Mouse (Mus musculus) embryo, embryonic 10.5 days (tissue): ENCODE measurements at regions not wholly inside any gene's neighbourhood (a gene's known extent, or its start where the extent isn't known, plus 50 kb on each side); places are given as distances from the start of the nearest gene placed in this dataset.

Experiments
- DNase-seq: peaks from one replicate; pipeline ENCODE4 v3.0.0-alpha.2; 2015; ENCODE audit warnings: low spot score

DNA sequence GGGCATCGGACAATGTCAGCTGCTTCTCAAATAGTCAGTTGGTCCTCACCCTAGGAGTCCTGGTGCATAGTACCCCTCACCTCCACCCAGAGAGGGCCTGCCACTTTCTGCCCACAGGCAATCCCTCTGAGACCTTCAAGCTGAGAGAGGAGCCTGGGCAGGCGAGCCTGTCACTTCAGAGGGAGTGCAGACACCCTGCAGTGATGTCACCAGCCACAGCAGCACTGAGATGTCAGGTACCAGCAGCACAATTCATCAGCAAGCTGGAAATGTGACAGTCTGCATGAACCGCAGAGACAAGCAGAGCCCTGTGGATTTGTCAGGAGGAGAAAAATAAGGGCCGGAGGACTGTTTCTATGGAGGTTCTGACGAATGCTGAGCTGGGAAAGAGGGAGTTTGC lies 324.3 kb downstream of the Qk start:
- DNase-seq = no peak

DNA sequence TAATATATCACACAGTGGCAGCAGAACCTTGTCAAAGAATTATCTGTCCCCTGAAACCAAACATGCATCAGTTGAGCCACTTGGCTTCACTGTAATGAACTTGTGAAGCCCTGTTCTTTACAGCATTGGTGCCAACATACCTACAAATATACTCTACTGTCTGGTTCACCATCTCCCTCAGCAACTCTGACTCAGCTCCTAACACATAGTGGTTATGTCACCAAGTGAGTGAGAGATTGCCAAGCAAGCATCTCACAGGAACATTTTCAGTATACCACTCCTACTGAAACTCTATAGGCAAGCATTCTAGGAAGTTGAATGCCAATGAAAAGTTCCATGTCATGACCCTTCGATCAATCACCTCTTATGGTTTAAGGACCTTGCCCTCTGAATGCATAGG lies 321.2 kb upstream of the Pabpc6 start:
- no peak for DNase-seq

DNA sequence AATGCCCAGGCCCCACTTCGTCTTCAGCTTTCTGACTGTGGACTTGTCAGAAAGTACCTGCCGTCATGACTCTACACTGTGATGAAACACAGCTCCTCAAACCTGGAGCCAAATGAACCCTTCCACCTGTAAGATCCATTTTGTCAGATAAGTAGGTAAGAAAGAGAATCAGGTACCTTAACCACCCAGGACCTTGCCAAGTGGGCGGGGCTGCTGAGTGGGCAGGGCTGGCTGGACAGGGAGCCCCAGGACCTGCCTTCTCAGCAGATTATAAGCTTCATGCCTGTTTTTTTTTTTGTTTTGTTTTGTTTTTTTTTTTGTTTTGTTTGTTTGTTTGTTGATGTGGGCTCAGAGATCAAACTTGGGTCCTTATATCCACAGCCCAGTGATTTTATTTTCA lies 311.8 kb upstream of the Pabpc6 start:
- DNase-seq = no peak

DNA sequence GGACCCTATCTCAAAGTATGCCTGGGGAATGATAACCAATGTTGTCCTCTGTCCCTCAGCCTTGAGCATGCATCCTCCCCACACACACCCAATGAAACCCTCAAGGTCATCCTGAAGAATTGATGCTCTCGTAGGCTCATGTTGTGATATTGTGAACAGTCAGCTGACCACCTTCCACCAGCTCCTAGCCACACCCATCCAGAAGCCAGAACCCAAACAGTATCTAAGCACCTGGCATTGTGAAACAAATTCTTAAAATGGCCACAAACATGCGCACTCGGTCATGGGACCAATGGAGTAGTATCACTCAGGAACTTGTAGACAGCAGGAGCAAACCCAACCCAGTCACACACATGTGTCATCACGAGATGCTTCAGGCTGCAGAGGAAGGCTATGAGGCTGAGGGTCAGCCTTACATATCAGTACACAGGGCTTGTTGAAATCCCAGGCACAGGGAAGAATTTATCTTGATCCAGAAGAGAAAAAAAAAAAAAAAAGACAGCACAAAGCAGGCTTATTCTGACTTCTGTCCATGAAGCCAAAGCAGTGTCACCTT lies 307.4 kb upstream of the Pabpc6 start:
- DNase-seq = no peak

DNA sequence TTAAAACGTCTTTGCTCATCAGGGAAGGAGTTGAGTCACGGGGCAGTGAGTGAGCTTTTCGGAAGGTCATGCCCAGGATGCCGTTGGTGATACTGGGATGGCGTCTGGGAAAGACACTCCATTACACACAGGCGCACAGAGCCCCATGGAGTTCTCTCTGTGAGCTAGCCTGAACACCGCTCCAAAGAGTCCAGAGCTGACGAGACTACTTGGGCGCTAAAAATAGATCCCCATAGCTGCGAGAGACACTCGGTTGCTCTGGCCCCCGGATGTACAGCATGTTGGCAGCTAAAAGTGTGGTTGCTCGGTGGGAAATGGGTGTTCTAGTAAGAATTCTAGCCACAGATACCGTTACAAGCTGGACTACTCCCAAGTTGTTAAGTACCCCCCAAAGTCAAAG lies 306.5 kb upstream of the Pabpc6 start:
- no peak for DNase-seq

DNA sequence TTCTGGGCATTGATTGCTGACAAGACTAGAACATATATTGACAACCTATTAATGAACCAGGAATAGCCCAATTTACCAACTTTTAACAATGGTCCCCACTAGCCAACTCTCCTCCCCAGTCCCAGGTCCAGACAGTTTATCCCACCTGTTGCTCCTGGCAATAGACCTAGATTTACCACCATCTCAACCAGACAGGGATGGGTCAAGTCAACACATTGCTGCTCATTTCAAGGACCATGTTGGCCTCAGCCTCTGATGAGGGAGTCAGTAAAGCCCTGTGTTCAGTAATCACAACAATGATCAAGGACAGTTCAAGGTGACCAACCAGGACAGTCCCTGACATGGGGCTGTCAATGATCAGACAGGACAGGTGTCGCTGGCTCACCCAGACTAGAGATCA lies 305.6 kb upstream of the Pabpc6 start:
- DNase-seq = no peak

DNA sequence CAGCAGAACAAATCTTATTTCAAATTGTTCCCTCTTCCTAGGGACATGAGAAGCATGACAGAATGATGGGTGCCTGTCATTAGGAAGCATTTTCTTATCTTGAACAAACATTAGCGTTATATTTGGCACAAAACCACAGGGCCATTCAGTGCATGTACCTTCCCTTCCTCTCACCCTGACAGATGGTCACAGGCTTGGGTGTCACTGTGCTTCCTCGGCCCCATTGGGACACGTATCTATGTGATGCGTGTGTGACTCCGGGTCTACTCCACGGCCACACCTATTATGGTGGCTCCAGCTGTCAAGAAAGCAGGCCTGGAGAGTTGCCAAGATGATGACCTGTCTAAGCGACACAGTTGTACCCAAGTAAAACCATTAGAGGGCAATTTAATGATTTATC lies 298.5 kb upstream of the Pabpc6 start:
- no peak for DNase-seq

DNA sequence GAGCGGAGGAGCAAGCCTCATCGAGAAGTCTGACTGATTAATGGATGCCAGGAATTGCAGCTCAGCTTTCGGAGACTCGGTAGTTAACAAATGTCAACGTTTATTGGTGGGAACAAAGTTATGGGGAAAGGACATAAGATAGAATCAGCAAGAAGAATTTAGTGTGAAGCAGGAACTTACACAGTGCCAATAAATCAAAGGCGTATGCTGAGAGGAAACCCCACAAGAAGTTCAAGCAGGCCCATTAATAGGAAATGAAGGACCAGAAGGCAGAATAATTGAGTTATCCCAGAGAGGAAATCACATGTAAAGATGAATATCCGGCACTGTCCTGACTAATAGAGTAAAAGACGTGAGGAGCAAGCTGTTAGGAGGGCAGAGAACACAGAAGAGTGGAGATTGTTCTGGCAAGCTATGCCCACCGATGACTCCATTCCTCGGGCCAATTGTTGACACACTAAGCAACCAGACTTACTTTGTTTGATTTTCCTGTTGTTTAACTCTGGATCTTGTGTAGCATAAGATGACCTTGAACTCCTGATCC lies 293.4 kb upstream of the Pabpc6 start:
- no peak for DNase-seq

DNA sequence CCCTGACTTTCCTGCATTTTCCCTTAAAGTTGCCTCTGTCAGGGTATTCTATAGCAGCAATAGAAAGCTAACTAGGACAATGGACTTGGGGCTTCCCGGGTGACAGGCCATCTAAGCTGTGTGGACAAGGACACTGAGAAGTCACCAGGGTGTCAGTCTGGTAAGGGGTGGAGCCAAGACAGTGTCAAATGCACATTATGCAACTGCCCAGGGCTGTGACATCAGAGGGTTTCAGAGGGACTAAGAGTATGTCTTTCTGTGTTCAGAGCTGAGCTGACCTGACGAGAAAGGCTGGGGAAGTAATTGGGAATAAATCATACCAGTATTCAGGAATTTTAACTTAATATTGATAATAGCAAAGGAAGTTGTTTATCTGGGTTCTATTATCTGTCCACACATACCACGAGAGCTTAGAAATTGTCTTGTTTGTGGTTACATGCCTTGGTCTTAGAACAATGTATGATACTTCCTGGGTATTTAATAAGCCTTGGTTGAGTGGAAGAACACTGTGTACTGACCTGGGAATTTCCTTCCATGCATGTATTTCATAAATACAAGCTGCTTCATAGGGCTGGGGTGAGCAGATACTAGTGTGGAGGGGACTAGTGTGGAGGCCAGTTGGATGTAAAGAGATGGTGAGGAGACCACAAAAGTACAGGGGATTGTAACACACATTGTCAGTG lies 279.6 kb upstream of the Pabpc6 start:
- no peak for DNase-seq

DNA sequence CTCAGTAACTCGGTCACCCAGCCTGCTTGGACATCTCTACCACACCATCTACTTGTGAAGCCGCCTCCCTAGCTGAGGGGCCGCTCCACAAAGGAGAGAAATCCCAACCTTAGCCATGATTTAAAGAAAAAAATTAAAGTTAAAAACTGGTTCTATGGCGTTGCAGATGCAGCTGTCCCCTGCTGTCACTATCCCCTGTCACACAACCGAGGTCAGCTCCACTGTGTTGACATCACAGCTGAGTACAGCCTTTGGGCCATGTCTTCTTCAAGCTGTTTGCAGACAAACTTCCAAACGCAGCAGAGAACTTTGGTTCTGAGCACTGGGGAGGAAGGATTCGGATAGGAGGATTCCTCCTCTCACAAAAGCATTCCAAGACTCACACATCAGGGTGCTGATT lies 278.1 kb upstream of the Pabpc6 start:
- DNase-seq = no peak

DNA sequence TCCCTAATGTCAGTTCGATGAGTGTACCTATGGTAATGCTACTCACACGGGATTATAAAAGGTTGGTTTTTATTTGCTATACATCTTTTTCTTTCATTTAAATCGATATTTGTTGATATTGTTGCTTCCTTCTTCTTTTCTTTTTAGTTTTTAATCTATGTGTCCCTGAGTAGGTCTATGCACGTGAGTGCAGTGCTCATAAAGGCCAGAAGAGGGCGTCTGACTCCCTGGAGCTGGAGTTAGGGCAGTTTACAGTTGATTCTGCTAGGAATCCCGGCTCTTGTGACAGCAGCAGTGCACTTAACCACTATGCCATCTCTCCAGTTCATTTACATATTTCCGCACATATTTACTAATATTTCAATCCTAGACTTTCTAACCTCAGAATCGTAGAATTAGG lies 275.0 kb upstream of the Pabpc6 start:
- DNase-seq = no peak

DNA sequence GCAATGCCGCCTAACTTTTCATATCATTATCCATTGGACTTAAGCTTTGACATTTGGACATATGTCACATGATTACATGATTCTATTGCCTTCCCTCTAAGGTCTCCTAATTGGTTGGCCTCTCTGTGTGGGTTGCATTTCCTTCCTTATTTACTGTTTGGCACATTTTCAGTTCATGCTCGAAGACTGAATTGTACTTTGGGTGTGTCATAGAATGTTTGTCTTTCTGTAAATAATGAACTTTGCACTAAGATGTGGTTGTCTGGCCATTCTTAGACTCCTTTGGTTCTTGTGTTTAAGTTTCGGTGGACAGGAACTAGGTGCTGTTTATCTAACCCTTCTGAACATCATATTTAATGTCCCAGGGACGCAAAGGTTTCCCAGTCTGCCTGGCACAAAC lies 272.7 kb upstream of the Pabpc6 start:
- no peak for DNase-seq

DNA sequence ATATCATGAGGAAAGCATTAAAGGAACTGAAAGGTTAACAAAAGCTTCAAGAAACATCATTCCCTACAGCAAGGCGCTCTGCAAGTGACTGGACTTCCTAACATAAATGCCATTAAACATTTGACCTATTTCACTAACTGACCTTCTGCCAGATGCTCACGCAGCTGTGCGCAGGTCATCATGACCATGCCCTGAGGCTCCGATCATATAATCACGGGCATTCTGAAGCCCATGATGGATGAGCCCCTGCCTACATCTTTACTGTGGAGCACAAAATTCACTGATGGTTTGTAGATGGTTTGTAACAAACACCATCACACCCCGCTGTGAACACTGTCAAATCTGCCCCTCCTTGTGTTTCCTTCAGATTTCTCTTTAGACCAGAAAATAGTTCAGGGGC lies 270.1 kb upstream of the Pabpc6 start:
- DNase-seq = peak; percentile 53

DNA sequence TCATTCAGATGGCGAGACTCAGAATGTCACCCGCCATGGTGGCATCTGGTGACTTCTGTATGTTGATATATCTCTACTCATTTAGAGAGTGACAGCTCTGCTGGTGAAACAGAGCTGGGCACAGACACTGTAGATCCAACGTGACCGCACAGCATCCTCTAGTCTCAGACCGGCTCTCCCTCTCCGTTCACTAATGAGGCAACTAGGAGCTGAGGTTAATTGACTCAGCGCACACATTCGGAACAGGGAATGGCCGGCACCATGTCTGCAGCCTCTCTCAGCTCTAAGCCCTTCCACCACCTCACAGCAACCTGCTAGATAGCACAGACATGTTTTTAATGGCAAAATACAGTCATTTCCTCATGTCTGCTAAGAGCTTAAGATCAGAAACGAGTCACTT lies 268.9 kb upstream of the Pabpc6 start:
- no peak for DNase-seq

DNA sequence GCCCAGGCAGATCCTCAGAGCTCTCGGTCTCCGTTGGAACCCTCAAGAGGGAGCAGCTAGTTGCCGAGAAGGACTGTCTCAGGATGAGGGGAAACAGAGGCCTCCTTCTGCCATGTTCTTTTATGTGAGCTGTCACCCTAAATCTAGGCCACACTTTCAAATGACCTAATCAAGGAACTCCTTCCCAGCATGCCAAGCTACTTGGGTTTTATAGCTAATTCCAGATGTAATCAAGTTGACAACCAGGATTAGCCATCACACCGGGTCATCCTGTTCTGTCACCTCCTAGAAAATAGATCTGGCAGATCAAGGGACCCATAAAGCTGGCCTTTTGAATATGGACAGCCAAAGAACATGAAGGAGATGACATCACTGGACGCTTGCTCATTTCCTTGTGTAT lies 267.7 kb upstream of the Pabpc6 start:
- no peak for DNase-seq

DNA sequence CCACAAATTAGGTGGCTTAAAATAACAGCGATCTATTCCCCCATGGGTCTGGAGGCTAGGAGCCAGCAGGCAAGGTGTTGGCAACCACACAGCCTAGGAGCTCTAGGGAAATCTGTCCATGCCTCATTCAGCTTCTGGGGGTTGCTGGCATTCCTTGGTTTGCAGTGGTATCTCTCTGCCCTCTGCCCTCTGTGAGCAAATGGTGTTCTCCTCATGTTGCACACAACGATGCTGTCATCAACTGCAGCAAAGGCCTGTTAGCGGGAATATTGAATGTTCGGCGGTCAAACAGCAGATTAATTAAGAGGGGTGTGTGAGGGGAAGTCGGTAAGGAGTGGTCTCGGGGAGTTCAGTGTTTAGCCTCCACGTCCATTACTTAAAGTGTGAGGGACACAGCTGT lies 262.7 kb upstream of the Pabpc6 start:
- no peak for DNase-seq

DNA sequence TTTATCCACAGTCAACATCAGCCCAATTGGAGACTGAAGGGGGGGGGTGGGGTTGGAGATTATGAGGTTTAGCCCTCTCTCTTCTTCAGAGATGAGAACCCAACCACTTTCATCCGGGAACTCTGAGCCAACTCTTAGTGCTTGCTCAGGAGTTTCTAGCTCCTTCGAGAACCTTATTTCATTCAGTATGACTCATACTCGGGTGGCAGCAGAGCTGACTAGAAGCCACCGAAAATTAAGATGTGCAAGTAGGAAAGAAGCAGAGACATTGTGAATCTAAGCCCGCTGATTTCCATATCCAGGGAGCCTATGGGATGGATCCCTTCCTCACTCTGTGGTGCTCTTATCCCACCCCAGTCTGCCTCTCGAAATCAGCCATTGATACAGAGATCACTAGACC lies 262.0 kb upstream of the Pabpc6 start:
- no peak for DNase-seq

DNA sequence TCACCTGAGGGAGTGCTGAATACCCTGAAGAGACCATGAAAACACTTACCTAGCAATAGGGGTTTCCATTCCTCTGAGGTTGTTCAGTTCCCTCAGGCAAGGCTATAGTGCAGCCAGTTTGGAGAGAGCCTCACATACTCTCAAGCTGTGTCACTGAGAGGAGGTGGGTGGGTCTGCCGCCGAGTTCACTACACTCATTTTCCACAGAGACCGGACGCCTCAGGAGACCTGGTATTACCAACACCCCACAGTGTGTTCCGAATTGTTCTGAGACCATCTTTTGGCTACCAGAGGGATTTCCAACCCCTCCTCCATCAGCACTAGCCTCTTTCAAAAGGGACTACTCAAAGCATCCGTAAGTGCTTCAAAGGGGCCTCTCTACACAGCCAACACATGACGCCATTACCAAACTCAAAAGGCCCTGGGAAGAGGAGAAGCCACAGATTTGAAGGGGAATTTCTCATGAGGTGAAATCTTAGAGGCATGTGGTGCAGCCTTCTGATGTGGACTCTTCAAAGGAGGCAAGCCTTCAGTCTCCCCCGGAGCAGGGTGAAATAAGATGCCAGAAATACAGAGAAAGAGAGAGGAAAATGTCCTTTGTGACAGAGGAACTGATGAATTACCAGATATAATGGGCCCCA lies 260.1 kb upstream of the Pabpc6 start:
- no peak for DNase-seq

DNA sequence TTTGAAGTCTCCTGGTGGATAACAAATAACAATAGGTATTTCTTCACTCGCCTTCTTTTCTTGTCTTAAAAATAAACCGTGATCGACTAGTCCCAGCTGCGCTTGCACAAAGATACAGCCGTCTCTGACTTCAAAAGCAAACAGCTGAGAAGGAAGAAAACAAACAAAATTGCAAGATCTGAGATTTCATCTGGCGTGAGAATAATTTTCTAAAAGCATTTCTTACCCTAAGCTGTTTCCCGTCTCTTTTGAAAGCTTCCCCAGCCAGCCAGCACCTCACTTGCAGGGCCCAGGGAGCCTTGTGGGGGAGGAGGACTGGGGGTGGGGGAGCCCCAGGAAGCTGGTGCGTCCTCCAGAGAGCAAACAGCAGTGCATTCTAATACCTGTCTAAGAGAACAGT lies 258.2 kb upstream of the Pabpc6 start:
- no peak for DNase-seq

DNA sequence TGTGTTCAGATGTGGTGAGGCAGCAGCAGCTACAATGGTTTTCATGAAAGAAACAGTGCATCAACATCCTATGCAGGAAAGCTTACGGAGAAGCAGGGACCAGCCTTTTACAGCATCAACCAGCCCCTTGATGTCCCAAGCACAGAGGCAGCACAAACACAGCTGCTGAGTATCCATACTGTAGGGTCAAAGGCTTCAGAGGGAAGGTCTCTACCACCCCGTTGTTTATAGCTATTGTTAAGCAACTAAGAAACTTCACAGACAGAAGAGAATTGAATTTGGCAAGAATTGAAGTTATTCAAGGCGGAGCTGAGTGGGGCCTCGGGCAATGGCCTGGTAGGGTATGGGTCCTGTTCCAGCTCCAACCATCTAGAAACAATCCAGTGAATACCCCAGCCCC lies 256.8 kb upstream of the Pabpc6 start:
- DNase-seq = no peak

DNA sequence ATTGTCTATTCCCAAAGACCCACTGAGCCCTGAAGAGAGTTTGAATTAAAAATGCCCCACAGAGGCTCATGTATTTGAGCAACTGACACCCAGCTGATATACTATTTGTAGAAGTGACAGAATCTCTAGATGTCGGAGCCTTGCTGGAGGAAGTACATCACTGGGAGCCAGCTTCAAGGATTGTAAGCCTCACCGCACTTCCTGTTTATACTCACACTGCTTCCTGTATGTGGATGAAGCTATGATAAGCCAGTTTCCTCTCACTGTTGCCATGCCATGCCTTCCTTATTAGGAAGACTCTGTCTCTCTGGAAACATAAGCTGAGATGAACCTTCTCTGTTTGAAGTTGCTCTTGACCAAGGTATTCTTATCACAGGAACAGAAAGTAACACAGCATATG lies 251.8 kb upstream of the Pabpc6 start:
- no peak for DNase-seq

DNA sequence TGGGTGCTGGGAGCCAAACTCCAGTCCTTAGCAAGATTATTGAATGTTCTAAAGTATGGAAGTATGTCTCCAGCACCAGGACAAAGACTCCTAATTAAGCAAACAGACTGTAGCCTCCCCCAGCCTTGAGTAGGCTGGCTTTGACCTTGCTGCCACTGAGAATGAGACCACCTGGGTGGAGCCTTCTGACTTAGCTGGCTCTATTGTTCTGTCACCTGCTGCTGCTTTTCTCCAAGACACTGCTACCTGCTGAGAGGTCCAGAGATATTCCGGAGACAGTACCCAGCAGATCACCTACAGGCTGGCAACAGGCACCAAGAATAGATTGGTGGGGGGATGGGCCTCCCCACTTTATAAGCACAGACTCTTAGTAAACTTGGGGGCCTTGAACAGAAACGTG lies 247.5 kb upstream of the Pabpc6 start:
- no peak for DNase-seq

DNA sequence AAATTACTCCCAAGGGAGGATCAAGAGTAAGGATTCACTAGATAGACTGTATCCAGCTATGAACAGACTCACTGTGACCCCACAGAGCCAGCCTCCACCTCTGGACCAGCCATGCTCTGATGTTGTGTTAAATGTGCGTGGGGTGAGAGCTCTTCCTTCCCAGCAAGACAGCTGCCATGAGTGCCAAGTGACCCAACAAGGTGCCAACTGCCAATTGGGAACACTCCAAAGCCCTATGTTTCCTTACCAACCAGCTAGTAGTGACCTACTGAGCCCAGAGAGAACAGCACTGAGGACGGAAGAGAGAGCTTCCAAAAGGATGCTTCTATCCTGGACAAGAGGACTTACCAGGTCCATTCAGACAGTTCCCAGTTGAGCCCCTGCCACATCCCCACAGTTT lies 241.3 kb upstream of the Pabpc6 start:
- no peak for DNase-seq

DNA sequence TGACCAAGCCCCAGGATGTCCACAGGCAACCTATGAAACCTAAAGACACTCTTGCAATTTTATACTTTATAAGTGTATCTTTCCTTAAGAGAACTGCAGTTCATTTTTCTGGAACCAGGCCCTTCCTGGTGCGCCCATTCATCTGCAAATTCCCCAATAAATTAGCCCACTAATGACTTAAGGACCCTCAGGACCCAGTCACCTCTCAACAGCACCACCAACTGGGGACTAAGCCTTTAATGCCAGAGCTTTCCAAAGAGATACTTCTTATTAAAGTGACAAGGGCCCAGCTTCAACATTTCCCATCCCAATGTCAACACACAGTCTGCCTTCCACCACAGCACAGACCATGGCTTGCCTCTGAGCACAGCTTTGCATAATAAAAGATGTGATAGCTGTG lies 237.6 kb upstream of the Pabpc6 start:
- peak; percentile 38 for DNase-seq
